Mouse (Mus musculus) hindbrain, embryonic 12.5 days (tissue): Measurements from ENCODE around the gene Csrp3. TPM values are rescaled to one million over a fixed set of nuclear protein-coding genes. Genes with fewer than 3 reads are reported as not detected.

Experiments used
- ATAC-seq: fragments of 200-750 bp; cut with Nextera tagmentation; 2 replicates; pipeline ENCODE4 v1.8.0; 2017; ENCODE audit warnings: moderate TSS enrichment; ENCODE audit not compliant: low FRiP score
- H3K27ac ChIP-seq: fragments of 300-500 bp; sonication (generic); 2 replicates; pipeline ENCODE4 v1.5.1; 2016; ENCODE audit warnings: mild to moderate bottlenecking
- H3K27me3 ChIP-seq: fragments of 300-500 bp; sonication (generic); 2 replicates; pipeline ENCODE4 v1.6.1; 2016; ENCODE audit warnings: mild to moderate bottlenecking
- H3K36me3 ChIP-seq: fragments of 300-500 bp; sonication (generic); 2 replicates; pipeline ENCODE4 v1.6.1; 2016; ENCODE audit warnings: mild to moderate bottlenecking
- H3K4me1 ChIP-seq: fragments of 300-500 bp; sonication (generic); 2 replicates; pipeline ENCODE4 v1.6.1; 2016
- H3K4me2 ChIP-seq: fragments of 300-500 bp; sonication (generic); replicated peaks from 2 replicates; pipeline ENCODE4 v1.6.1; 2016; ENCODE audit warnings: mild to moderate bottlenecking
- H3K4me3 ChIP-seq: fragments of 300-500 bp; sonication (generic); 2 replicates; pipeline ENCODE4 v1.5.1; 2016; ENCODE audit warnings: mild to moderate bottlenecking
- H3K9ac ChIP-seq: fragments of 300-500 bp; sonication (generic); 2 replicates; pipeline ENCODE4 v1.6.1; 2016; ENCODE audit warnings: mild to moderate bottlenecking, moderate library complexity
- H3K9me3 ChIP-seq: fragments of 300-500 bp; sonication (generic); replicated peaks from 2 replicates; pipeline ENCODE4 v1.6.1; 2016; ENCODE audit warnings: mild to moderate bottlenecking
- WGBS: fragments of 180-500 bp; shearing (Covaris S2); methylation state at CpG from one replicate; pipeline ENCODE4 v1.1.7; 2016; 5-methylcytosine and 5-hydroxymethylcytosine counted together
- polyA plus RNA-seq: library from polyadenylated mRNA; unstranded; fragments of >200 nt; fragmentation: Nextera tagmentation; extraction: Ambion mirVana; gene quantifications from 2 replicates; pipeline ENCODE4 v1.2.1, GENCODE M21; 2016

Csrp3 gene
- polyA plus RNA-seq, 1 experiment from 2014 or later = 1.0 TPM

GRCm38 (mm10) chr7:48813594-48813993, 34.2 kb downstream of the Csrp3 start:
- Histone ChIP-seq H3K9ac (no peak overlapping the region), H3K9me3 (no peaks in the 10 kb centered on the region), H3K4me1 (no peaks in the 10 kb centered on the region), H3K4me2 (no peak overlapping the region), H3K27ac (no peak overlapping the region), H3K36me3 (peaks cover 31% of the 10 kb centered on the region), H3K4me3 (no peak overlapping the region), H3K27me3 (no peaks in the 10 kb centered on the region)
- 81% methylated on average over 1 of the region's 1 CpGs for WGBS
- no peak for ATAC-seq

- Histone ChIP-seq H3K9me3 (no peaks in the 10 kb centered on the region), H3K9ac (no peak overlapping the region), H3K4me2 (no peak overlapping the region), H3K36me3 (peaks cover 29% of the 10 kb centered on the region), H3K4me1 (no peaks in the 10 kb centered on the region), H3K4me3 (no peak overlapping the region), H3K27me3 (no peaks in the 10 kb centered on the region), H3K27ac (no peak overlapping the region)
- ATAC-seq = no peak
These were observed 35.5 kb downstream of the Csrp3 start for GRCm38 (mm10) chr7:48812358-48812757.

- H3K4me1 ChIP-seq = no peaks in the 10 kb centered on the region
- H3K9me3 ChIP-seq = no peaks in the 10 kb centered on the region
- H3K4me3 ChIP-seq = no peak overlapping the region
- no peak overlapping the region for H3K27ac ChIP-seq
- H3K4me2 ChIP-seq = no peak overlapping the region
- no peaks in the 10 kb centered on the region for H3K27me3 ChIP-seq
- 100% methylated on average over 1 of the region's 1 CpGs for WGBS
- ATAC-seq = no peak
- H3K36me3 ChIP-seq = peaks cover 40% of the 10 kb centered on the region
- no peak overlapping the region for H3K9ac ChIP-seq
These were observed 37.2 kb downstream of the Csrp3 start for GRCm38 (mm10) chr7:48810652-48811051.

- H3K4me1 ChIP-seq = no peaks in the 10 kb centered on the region
- H3K27ac ChIP-seq = no peak overlapping the region
- no peak for ATAC-seq
- no peaks in the 10 kb centered on the region for H3K27me3 ChIP-seq
- no peak overlapping the region for H3K4me3 ChIP-seq
- peaks cover 52% of the 10 kb centered on the region for H3K36me3 ChIP-seq
- no peak overlapping the region for H3K9ac ChIP-seq
- WGBS = 92% methylated on average over 4 of the region's 4 CpGs
- H3K4me2 ChIP-seq = no peak overlapping the region
- no peaks in the 10 kb centered on the region for H3K9me3 ChIP-seq
These were observed 41.2 kb downstream of the Csrp3 start for GRCm38 (mm10) chr7:48806587-48806986.

DNA sequence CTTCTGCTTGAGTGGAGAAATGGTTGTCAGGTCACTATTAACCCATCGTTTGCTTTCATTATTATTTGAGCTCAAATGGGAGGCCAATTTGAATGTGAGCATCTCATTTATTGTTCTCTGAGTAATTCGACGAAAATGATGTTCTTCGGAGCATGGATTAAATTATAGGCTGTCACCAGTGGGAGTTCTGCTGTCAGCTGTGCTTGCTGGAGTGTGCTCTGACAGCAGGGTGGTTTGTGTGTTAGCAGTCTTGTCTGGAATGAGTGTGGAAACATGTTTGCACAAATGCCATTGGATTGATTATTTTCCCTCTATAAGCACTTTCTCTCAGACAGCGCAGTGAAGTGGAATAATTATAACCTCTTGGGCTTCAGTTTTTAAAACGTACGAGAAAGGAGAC, 44.5 kb downstream of the Csrp3 start:
- no peak overlapping the region for H3K27ac ChIP-seq
- H3K27me3 ChIP-seq = no peaks in the 10 kb centered on the region
- H3K9ac ChIP-seq = no peak overlapping the region
- no peaks in the 10 kb centered on the region for H3K4me1 ChIP-seq
- WGBS = 73% methylated on average over 7 of the region's 7 CpGs
- peaks cover 39% of the 10 kb centered on the region for H3K36me3 ChIP-seq
- no peaks in the 10 kb centered on the region for H3K9me3 ChIP-seq
- ATAC-seq = no peak
- no peak overlapping the region for H3K4me3 ChIP-seq
- no peak overlapping the region for H3K4me2 ChIP-seq

DNA sequence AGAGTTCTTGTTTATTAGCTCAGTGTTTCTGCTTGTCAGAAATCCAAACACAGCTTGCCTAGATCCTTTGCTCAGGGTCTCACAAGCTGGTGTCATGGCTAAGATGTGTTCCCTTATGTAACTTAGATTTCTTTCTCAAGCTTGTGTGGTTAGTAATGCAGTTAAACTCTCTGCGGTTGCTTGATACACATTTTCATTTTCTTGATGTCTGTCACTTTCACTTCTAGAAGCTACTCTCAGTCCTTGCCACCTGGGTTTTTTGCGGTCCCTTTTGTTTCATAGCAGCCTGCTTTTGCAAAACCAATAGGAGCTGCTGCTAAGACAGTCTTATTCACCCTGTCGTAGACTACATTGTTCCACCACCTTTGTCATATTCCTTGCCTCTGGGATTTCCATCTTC, 52.7 kb downstream of the Csrp3 start:
- no peak overlapping the region for H3K4me3 ChIP-seq
- H3K9me3 ChIP-seq = no peaks in the 10 kb centered on the region
- 87% methylated on average over 3 of the region's 3 CpGs for WGBS
- H3K27me3 ChIP-seq = no peaks in the 10 kb centered on the region
- H3K4me2 ChIP-seq = no peak overlapping the region
- peaks cover 8% of the 10 kb centered on the region for H3K4me1 ChIP-seq
- no peak for ATAC-seq
- H3K36me3 ChIP-seq = peaks cover 7% of the 10 kb centered on the region
- H3K27ac ChIP-seq = no peak overlapping the region
- H3K9ac ChIP-seq = no peak overlapping the region

GRCm38 (mm10) chr7:48791412-48791811, 56.4 kb downstream of the Csrp3 start:
- 80% methylated on average over 3 of the region's 3 CpGs for WGBS

DNA sequence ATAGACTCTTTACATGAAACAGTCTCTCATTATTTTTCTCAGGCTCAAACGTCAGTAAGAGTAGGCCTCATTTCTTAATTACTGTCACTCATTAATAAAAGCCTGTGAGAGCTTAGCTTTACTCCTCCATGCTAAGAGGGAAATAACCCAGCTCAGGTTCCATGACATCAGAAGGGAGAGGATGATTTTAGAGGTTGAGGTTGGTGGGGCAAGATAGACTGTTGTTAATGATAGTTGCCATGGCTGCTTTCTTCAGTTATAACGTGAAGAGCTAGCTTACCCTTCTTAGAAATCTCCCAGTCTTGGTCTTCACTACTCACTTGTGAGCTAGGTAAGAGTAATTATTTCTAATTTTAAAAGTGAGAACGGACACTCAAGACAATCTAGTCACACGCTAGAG, 57.7 kb downstream of the Csrp3 start:
- no peak overlapping the region for H3K27ac ChIP-seq
- WGBS = 62% methylated on average over 4 of the region's 4 CpGs
- H3K4me2 ChIP-seq = peak overlapping the region; percentile 85
- H3K9ac ChIP-seq = no peak overlapping the region
- no peak overlapping the region for H3K4me3 ChIP-seq
- no peak for ATAC-seq
- peaks cover 15% of the 10 kb centered on the region for H3K4me1 ChIP-seq
- no peaks in the 10 kb centered on the region for H3K27me3 ChIP-seq
- no peaks in the 10 kb centered on the region; the same call in 1 of the 2 replicates for H3K36me3 ChIP-seq
- no peaks in the 10 kb centered on the region for H3K9me3 ChIP-seq

More at GRCm38 (mm10) chr7:48791412-48791811, 56.4 kb downstream of the Csrp3 start:
- Histone ChIP-seq H3K4me3 (no peak overlapping the region), H3K4me2 (no peak overlapping the region), H3K27ac (no peak overlapping the region), H3K9me3 (no peaks in the 10 kb centered on the region), H3K27me3 (no peaks in the 10 kb centered on the region), H3K9ac (no peak overlapping the region), H3K36me3 (no peaks in the 10 kb centered on the region; the same call in 1 of the 2 replicates), H3K4me1 (peaks cover 15% of the 10 kb centered on the region)
- no peak for ATAC-seq

DNA sequence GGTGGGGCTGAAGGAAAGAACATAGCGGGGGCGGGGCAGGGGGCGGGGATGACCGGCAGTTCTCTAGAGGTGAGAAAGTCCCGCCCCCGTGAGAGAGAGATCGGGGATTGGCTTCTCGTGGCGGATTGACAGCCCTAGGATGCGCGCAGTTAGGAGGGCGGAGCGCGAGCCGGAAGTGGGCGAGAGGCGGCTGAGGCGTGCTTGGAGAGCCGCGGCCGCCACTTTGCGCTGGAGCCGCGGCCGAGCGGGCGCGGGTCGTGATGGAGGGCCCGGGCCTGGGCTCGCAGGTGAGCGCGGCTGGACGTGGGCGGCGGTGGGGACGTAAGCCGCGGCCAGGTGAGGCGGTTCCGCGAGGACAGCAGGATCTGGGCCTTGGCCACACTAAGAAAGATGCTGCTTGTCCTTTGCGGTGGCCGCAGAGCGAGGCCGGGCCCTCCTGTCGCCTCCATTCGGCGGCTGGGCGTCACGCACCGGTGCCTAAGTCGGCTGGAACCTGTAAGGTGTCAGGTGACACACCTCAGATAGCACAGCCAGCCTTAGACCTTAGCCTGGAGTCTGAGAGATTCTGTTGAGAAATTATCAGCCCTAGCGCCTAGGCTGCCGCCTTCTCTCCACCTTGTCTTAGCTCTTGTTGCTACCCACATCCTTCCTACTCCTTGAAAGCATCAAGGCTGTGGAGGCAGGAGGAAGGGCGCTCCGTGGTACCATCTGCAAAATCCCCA, 58.8 kb downstream of the Csrp3 start, which contains the start of gene Zdhhc13:
Gene Zdhhc13, plus strand, starts transcription at position 153 of the 722 bp plus-strand sequence.
- Histone ChIP-seq H3K4me1 (peaks cover 15% of the 10 kb centered on the region), H3K27me3 (no peaks in the 10 kb centered on the region), H3K9me3 (no peaks in the 10 kb centered on the region), H3K9ac (peak within 1 kb of the TSS; percentile 78), H3K4me2 (peak within 1 kb of the TSS; percentile 85), H3K36me3 (no peaks in the 10 kb centered on the region; the same call in 1 of the 2 replicates), H3K4me3 (peak within 1 kb of the TSS; percentile 74), H3K27ac (peak within 1 kb of the TSS; percentile 78)
- ATAC-seq = peak; percentile 99
- WGBS = 0% methylated on average over 50 of the region's 57 CpGs

DNA sequence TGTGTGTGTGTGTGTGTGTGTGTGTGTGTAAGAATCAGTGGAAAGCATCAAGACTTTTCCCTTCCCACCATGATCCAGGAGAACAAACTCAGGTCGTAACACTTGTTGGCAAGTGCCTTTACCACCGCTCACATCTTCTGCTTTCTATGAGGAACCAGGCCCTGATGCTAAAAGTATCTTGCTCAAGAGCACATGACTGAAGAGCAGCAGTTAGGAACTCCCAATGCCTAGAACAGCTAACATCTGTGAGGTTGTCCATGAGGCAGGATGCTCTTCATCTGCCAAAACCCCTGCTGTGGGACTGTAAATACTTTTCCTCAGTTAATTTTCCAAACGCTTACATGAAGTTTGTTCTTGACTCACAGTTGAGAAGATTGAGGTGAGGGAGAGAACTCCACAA, 59.5 kb downstream of the Csrp3 start:
- 77% methylated on average over 3 of the region's 3 CpGs for WGBS
- no peaks in the 10 kb centered on the region for H3K27me3 ChIP-seq
- peak; percentile 23 for ATAC-seq
- H3K36me3 ChIP-seq = no peaks in the 10 kb centered on the region; the same call in 1 of the 2 replicates
- H3K27ac ChIP-seq = no peak overlapping the region
- peak overlapping the region; percentile 74 for H3K4me3 ChIP-seq
- peaks cover 15% of the 10 kb centered on the region for H3K4me1 ChIP-seq
- no peaks in the 10 kb centered on the region for H3K9me3 ChIP-seq
- H3K4me2 ChIP-seq = peak overlapping the region; percentile 85
- H3K9ac ChIP-seq = no peak overlapping the region

- Histone ChIP-seq H3K9ac (no peak overlapping the region), H3K9me3 (no peaks in the 10 kb centered on the region), H3K4me3 (no peak overlapping the region), H3K4me2 (no peak overlapping the region), H3K27ac (no peak overlapping the region), H3K4me1 (peaks cover 5% of the 10 kb centered on the region), H3K36me3 (no peaks in the 10 kb centered on the region), H3K27me3 (peaks cover 3% of the 10 kb centered on the region; the same call in 1 of the 2 replicates)
- ATAC-seq = no peak
- 83% methylated on average over 11 of the region's 11 CpGs for WGBS
These were observed 62.9 kb downstream of the Csrp3 start for GRCm38 (mm10) chr7:48784773-48785523.

DNA sequence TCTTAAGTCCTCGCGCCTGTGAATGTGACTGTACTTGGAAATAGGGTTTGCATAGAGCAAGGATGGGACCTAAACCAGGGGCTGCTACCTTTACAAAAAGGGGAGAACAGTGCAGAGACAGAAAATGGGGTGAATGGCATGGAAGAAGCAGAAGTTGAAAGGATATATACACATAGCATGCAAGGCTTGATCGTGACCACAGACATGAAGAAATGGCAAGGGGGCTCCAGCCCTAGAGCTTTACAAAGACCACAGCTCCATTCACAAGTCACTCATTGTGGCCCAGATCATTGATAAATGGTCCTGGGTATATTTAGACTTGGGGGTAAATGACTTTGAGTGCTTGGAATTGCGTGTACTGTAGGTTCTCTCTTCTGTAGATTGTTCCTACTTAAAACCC, 65.4 kb downstream of the Csrp3 start:
- WGBS = 86% methylated on average over 4 of the region's 4 CpGs
- Histone ChIP-seq H3K4me1 (peaks cover 6% of the 10 kb centered on the region; the same call in 1 of the 2 replicates), H3K36me3 (no peaks in the 10 kb centered on the region), H3K9me3 (no peaks in the 10 kb centered on the region), H3K4me2 (no peak overlapping the region), H3K27ac (no peak overlapping the region), H3K4me3 (no peak overlapping the region), H3K9ac (no peak overlapping the region), H3K27me3 (peaks cover 3% of the 10 kb centered on the region; the same call in 1 of the 2 replicates)
- ATAC-seq = no peak
